Mouse (Mus musculus): ENCODE results near the gene Mapt. TPM values are rescaled to one million over a fixed set of nuclear protein-coding genes. Genes with fewer than 3 reads are reported as not detected.

Mapt gene
- 41.3 and 42.3 TPM in 2 replicates for polyA plus RNA-seq (2012; rRNA removed)

GRCm38 (mm10) chr11:104231041-104231911, at the start of gene Mapt:
TSS of gene Mapt (plus strand) at chr11:104231390.

GRCm38 (mm10) chr11:104186135-104186836, 44.9 kb upstream of the Mapt start, which contains the start of gene Sppl2c:
TSS of gene Sppl2c (plus strand) at chr11:104186327.

Other genes with a start within 250 kb of the Mapt start
- 0.22 and 0.57 TPM in 2 replicates for gene Crhr1, start 98.5 kb upstream of the Mapt start, polyA plus RNA-seq (2012; rRNA removed)
- not detected in 2 replicates for gene Sppl2c, start 45.1 kb upstream of the Mapt start, polyA plus RNA-seq (2012; rRNA removed)
- 98.7 and 99.7 TPM in 2 replicates for gene Kansl1, start 237.5 kb downstream of the Mapt start, polyA plus RNA-seq (2012; rRNA removed)

Data from central nervous system, embryonic 11.5 days (tissue).